Mouse (Mus musculus): ENCODE measurements at regions not wholly inside any gene's neighbourhood (a gene's known extent, or its start where the extent isn't known, plus 50 kb on each side); places are given as distances from the start of the nearest gene placed in this dataset.

DNA sequence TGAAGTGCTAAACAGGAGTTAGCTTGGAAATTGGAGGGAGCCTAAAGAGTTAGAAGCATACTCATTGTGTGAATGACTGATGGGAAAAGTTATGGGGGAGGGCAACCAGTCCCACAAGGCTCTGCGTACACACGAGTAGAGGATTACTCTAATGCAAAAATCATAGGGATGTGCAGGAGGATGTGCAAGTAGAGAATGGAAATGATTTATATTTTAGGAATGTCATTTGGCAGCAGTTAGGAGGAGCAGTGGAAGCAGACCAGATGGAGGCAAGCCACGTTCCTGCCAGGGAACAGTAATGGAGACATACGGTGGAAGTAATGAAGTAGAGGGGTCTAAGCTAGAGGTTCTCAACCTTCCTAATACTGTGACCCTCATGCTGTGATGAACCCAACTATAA lies 194.1 kb upstream of the Arhgap24 start:
- peak; percentile 77 for DNase-seq (ENCODE audit: low read depth, low spot score)

- peak; percentile 40 for DNase-seq (ENCODE audit: low read depth, low spot score)
Measured at GRCm38 (mm10) chr5:102290866-102291265, 190.3 kb upstream of the Arhgap24 start.

- no peak for DNase-seq (ENCODE audit: low read depth, low spot score)
Measured at GRCm38 (mm10) chr5:102295564-102295963, 185.6 kb upstream of the Arhgap24 start.

DNA sequence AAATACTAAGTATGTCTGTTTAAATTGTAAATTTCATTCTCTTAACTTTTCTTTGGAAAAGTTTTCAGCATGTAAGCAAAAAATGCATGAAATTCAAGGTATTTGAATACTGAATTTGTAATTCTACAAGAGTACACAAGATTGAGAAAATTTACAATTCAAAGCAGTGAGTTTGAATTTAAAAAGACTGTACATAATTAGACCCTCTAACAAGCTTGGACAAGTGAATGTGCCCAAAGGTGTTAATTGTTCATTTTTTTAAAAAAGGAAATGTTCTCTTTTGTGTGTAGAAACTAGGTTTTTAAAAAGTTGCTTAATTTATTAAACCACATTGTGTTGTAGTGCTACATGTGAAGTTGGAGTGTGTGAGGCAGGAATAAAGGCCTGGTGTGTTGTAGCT lies 174.9 kb upstream of the Arhgap24 start:
- no peak for DNase-seq (ENCODE audit: low read depth, low spot score)

- no peak for DNase-seq (ENCODE audit: low read depth, low spot score)
Measured at GRCm38 (mm10) chr5:102306718-102307117, 174.5 kb upstream of the Arhgap24 start.

DNA sequence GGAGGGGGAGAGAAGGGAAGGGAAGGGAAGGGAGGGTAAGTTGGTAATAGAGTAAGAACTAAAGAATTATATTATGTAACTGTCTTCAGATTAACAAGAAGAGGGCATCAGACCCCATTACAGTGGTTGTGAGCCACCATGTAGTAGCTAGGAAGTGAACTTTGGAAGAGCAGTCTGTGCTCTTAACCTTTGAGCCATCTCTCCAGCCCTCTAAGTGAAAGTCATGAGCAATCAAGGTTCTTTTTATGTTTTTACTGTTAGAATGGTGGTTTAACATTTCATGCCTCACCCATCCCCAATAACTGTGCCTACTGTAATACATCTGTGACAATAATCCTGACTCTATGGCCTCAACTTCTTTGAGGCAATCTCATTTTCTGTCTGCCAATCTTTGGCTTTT lies 169.6 kb upstream of the Arhgap24 start:
- DNase-seq (ENCODE audit: low read depth, low spot score), result no peak

- no peak for DNase-seq (ENCODE audit: low read depth, low spot score)
Measured at GRCm38 (mm10) chr5:102328197-102328784, 152.9 kb upstream of the Arhgap24 start.

DNA sequence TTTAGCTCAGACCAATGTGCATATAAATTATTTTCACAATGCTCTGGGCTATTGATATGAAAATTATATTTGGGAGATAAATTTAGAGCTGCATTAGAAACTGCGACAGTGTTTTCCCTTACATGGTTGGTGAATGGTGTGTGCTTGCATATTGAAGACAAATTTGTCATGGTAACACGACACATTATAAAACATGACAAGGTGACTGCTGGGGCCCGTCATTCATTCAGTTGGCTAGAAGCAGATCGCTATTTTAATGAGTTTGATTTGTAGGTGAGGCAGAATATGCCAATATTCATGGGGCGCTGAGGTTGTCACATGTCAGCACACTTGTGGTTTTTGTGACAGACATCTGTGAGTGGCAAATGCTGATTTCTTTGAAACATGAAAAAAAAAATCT lies 147.3 kb upstream of the Arhgap24 start:
- no peak for DNase-seq (ENCODE audit: low read depth, low spot score)

DNA sequence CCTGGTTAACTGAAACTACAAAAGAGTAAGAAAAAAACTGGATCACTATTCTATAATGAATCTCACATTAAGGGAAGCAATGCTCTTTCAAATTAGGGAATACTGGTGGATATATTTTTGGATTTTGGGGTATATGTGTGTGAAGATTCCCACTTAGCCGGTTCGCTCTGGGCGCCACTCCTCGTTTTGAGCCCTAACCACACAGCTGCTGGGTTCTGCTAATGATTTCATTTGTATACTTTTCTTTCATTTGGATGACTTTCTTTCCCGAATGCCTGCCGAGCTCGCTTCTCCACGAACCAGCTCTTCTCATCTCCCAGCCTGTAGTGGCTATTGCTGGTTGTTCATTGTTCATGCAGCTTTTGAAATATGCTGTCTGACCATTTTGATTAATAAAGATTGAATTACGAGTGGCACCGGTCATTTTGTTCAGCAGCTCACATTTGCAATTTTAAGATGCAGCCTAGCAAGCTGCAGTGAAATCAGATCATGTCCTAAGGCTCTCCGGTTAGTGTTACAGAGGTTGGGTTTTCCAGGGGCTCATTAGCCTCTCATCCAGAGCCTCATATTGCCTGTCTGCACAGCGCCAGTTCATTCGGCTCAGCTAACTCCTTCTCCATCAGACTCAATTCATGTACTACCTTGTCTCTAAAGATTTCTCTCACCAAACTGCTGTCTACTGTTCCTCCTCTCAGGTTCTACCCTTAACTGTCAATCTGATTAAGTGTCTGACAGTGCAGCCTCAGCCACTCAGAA lies 146.6 kb upstream of the Arhgap24 start:
- no peak for DNase-seq (ENCODE audit: low read depth, low spot score)

DNA sequence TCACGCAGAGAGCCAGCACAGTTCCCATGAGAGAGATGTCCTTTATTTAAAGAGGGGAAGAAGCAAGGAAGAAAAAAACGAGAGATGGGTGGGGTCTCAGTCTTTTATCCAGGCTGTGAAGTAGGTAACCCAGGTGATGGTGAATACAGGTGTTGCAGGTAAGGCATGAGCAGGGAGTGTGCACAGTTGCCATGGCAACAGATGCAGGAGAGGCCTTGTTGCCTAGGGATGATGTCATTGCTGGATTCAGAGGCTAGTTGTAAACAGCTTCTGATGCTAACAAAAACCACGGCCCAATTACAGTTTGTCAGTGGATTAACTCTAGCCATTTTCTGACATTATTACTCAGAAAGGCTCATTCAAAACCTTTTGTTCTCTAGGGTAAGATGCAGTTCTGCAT lies 114.7 kb upstream of the Arhgap24 start:
- no peak for DNase-seq (ENCODE audit: low read depth, low spot score)

DNA sequence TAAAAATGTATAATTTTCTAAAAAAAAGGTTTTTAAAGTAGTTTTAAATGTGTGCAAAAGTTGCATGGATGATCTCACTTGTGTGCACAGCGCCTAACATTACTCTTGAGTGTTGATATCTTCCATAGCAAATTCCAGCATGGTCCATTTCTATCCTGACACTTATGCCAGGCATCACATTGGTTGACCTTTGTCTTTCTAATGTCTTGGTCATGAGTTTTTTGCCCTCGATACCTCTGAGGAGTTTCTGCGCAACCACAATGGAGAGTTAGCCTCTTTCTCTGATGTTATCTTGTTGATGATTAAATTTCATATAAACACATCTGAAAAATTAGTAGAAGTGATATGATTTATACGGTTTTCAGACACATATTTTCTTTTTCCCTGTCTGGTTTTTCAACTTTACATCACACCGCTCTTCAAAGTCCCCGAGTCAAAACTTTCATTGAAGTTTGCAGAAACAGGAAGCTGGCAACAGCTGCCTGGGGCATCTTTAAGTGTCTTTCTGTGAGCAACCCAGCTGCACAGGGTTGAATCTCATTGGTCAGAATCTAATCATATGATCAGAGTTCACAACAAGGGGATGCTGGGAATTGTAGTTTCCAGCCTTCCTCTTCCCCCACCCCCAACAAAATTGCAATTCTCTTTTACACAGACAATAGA lies 107.8 kb upstream of the Arhgap24 start:
- DNase-seq (ENCODE audit: low read depth, low spot score), result peak; percentile 65

- no peak for DNase-seq (ENCODE audit: low read depth, low spot score)
Measured at GRCm38 (mm10) chr5:102373972-102374755, 107.0 kb upstream of the Arhgap24 start.

GRCm38 (mm10) chr5:102375339-102375738 lies 105.9 kb upstream of the Arhgap24 start:
- DNase-seq (ENCODE audit: low read depth, low spot score), result no peak

DNA sequence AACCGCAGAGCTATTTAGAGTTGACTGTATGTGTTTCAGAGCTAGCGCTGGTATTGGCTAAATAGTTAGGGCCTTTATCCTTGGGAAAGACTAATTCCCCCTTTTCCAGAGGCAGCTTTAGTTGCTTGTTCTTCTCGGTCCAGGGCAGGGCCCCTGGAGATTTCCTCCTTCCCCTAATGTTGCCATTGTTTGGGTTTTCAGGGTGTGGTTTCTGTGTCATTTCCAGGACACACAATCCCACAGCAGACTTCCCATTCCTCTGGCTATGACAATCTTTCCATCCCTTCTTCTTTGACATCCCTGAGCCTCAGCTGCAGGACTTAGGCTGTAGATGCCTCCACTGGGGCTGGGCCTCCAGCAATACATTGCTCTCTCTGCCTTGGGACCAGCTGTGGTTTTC lies 87.2 kb upstream of the Arhgap24 start:
- no peak for DNase-seq (ENCODE audit: low read depth, low spot score)

- DNase-seq (ENCODE audit: low read depth, low spot score), result no peak
Measured at GRCm38 (mm10) chr5:102395608-102396146, 85.5 kb upstream of the Arhgap24 start.

DNA sequence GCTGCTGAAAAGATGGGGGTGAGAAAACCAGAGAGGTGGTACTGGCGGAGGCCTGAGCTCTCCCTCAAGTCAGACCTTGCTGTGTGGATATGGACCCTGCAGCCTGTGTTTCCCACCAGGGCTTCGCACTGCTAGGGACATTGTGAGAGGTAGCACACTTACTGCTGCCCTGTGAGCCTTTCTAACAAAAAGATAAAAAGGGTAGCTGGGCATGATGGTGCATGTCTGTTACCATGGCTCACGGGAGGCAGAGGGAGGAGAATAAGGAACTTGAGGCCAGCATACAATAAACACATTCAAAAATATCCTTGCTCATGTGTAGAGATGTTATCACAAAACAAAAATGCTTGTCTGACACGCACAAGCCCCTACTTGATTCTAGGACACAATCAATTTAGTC lies 82.2 kb upstream of the Arhgap24 start:
- DNase-seq (ENCODE audit: low read depth, low spot score), result no peak

DNA sequence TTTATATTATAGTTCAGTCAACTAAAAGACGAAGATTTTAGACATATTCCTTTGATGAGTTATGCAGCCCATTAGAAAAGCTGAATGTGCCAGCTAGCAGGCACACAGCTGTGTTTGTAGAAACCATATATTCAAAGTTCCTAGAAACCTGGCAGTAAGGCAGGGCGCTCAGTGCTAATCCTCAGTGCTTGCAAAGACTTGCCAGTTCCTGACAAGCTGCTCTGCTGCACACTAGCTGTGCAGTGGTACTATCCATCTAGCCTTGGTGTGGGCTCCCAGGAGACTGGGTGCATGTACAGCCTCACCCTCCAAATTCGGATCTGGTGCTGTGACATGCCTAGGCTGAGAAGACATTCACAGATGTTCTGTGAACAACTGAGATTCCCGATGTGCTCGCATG lies 63.5 kb upstream of the Arhgap24 start:
- DNase-seq (ENCODE audit: low read depth, low spot score), result no peak

- DNase-seq (ENCODE audit: low read depth, low spot score), result peak; percentile 63
Measured at GRCm38 (mm10) chr5:102419089-102419488, 62.1 kb upstream of the Arhgap24 start.

DNA sequence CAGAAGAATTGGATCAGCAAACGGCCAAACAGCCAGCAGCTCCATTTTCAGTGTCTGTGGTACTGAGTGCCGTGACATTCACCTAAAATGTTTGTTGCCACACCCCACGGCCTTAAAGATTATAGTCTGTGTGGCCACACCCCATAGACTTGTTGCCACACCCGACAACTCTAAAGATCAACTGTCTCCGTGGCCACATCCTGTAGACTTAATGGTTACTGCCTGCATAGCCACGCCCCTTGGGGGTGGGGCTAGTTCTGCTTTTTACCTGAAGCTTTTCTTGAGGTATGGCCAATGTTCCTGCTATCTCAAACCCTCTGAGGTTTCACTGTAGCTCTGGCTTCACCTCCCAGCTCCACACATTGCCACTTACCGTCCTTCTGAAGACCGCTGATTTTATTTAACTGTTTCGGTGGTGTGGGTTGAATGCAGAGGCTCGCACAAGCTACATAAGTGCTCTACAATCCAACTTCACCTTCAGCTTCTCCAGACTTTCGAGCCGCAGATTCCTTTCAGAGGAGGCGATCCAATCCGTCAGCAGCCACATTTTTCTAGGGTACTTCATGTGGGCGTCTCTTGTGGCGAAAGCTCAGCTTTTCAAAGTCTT lies 56.5 kb upstream of the Arhgap24 start:
- no peak for DNase-seq (ENCODE audit: low read depth, low spot score)

- DNase-seq (ENCODE audit: low read depth, low spot score), result no peak
Measured at GRCm38 (mm10) chr5:102428310-102428709, 52.9 kb upstream of the Arhgap24 start.
